Mouse (Mus musculus): ENCODE data around the gene Gngt2. TPM values are rescaled to one million over a fixed set of nuclear protein-coding genes. Genes with fewer than 3 reads are reported as not detected.
A peak's percentile ranks its signal among the peaks of the same experiment; 100 is the strongest.

Gene Gngt2
- total and polyA plus RNA-seq, 2 experiments from 2014 or later, result 26.8 to 38.7 TPM

GRCm38 (mm10) chr11:95836433-95836832 lies 583 bp upstream of the Gngt2 start:
- Histone ChIP-seq H3K9me3 (replicated peaks; ENCODE audit: control insufficient read depth, low read length) (no peaks in the 10 kb centered on the region), H3K9ac (replicated peaks; ENCODE audit: low read depth, low read length) (no peak overlapping the region), H3K4me2 (ENCODE audit: low read depth, low read length) (peak overlapping the region; percentile 42; the same call in 1 of the 2 replicates), H3K27me3 (ENCODE audit: control insufficient read depth, insufficient read depth, low read length) (peaks cover 17% of the 10 kb centered on the region), H3K4me1 (ENCODE audit: control insufficient read depth, insufficient read depth) (peaks cover 44% of the 10 kb centered on the region), H3K36me3 (replicated peaks; ENCODE audit: control insufficient read depth, insufficient read depth, low read length) (peaks cover 14% of the 10 kb centered on the region), H3K4me3 (ENCODE audit: low read depth, low read length) (no peak overlapping the region), H3K27ac (ENCODE audit: low read depth) (peak overlapping the region; percentile 70)
- DNase-seq (ENCODE audit: low spot score) (no peak), ATAC-seq (ENCODE audit: insufficient read depth, low read depth) (no peak)
- WGBS, result 41% methylated on average over 6 of the region's 6 CpGs
- TF ChIP-seq EP300 (IDR thresholded peaks at IDR 0.05; ENCODE audit: low read depth), result no peak
- TF ChIP-seq CTCF (IDR thresholded peaks at IDR 0.05; ENCODE audit: low read depth), result no peak

DNA sequence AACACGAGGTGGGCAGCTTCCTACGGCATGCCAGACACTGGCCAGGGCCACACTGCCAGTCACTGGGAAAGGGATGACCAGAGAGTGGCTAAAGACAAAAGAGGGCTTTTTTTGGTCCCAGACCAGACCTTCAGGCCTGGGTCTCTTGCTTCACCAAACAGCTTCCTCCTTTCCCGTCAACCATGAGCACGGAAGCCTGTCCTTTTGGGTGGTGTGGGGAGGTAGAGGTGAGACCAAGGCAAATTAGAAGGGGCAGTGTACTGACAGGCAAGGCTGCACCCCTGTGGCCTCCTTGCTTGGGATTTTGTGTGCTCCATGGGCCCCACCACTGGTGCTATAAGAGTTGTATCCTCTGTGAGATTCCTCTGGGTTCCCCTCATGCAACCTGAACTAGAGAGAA lies 1.6 kb downstream of the Gngt2 start:
- Histone ChIP-seq H3K27me3 (ENCODE audit: control insufficient read depth, insufficient read depth, low read length) (peaks cover 1% of the 10 kb centered on the region; the same call in 1 of the 2 replicates), H3K27ac (ENCODE audit: low read depth) (0 out of 2 replicates have a peak overlapping the region, but pooled peaks have one; percentile 25), H3K4me2 (ENCODE audit: low read depth, low read length) (peak overlapping the region; percentile 58), H3K9ac (replicated peaks; ENCODE audit: low read depth, low read length) (no peak overlapping the region), H3K4me3 (ENCODE audit: low read depth, low read length) (peak overlapping the region; percentile 15; the same call in 1 of the 2 replicates), H3K36me3 (replicated peaks; ENCODE audit: control insufficient read depth, insufficient read depth, low read length) (no peaks in the 10 kb centered on the region), H3K4me1 (ENCODE audit: control insufficient read depth, insufficient read depth) (peaks cover 48% of the 10 kb centered on the region), H3K9me3 (replicated peaks; ENCODE audit: control insufficient read depth, low read length) (no peaks in the 10 kb centered on the region)
- DNase-seq (ENCODE audit: low spot score) (no peak), ATAC-seq (ENCODE audit: insufficient read depth, low read depth) (no peak)
- WGBS, result 67% methylated on average over 4 of the region's 4 CpGs
- TF ChIP-seq CTCF (IDR thresholded peaks at IDR 0.05; ENCODE audit: low read depth) (no peak), EP300 (IDR thresholded peaks at IDR 0.05; ENCODE audit: low read depth) (no peak)

DNA sequence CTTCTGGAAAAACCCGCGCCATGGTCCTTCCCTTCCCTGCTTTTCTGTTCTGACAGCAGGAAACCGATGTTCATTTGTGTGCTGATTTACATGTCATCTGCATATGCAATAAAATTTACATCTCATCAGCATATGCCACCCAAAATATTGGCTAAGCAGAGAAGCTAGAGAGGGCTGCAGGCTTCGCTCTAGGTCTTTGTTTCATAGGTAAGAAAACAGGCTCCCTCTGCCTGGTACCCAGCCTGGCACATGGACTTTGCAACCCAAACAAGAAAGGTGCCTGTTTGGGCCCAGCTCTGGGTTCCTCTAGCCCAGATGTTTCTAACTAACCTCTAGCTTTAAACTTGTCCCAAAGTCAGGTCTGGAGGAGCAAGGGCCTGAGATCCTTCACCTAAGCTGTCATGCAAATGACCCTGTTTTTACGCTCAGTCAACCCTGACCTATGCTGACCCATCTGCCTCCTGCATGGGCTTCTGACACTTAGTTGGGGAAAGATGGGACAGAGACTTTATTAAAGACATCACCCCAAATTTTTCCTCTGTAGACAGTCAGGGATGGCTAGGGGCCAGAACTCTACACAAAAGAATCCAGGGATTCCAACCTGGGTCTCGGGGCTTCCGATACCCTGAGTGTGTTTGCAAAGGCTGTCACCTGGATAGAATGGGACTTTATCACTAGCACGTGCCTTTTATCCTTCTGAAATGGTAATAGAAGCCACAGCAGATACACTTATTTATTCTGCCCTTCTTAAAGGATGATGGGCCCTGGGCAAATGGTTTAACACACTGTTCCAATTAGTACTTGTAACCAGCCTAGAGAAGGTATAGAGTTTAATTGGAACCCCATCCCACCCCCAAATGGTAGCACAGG lies 2.2 kb downstream of the Gngt2 start:
- Histone ChIP-seq H3K4me2 (ENCODE audit: low read depth, low read length) (peak overlapping the region; percentile 58), H3K36me3 (replicated peaks; ENCODE audit: control insufficient read depth, insufficient read depth, low read length) (no peaks in the 10 kb centered on the region), H3K4me1 (ENCODE audit: control insufficient read depth, insufficient read depth) (peaks cover 44% of the 10 kb centered on the region), H3K27ac (ENCODE audit: low read depth) (no peak overlapping the region), H3K9me3 (replicated peaks; ENCODE audit: control insufficient read depth, low read length) (no peaks in the 10 kb centered on the region), H3K27me3 (ENCODE audit: control insufficient read depth, insufficient read depth, low read length) (no peaks in the 10 kb centered on the region), H3K9ac (replicated peaks; ENCODE audit: low read depth, low read length) (no peak overlapping the region), H3K4me3 (ENCODE audit: low read depth, low read length) (peak overlapping the region; percentile 15; the same call in 1 of the 2 replicates)
- 69% methylated on average over 8 of the region's 8 CpGs for WGBS
- TF ChIP-seq CTCF (IDR thresholded peaks at IDR 0.05; ENCODE audit: low read depth) (no peak), EP300 (IDR thresholded peaks at IDR 0.05; ENCODE audit: low read depth) (no peak)
- DNase-seq (ENCODE audit: low spot score) (no peak), ATAC-seq (ENCODE audit: insufficient read depth, low read depth) (no peak)

DNA sequence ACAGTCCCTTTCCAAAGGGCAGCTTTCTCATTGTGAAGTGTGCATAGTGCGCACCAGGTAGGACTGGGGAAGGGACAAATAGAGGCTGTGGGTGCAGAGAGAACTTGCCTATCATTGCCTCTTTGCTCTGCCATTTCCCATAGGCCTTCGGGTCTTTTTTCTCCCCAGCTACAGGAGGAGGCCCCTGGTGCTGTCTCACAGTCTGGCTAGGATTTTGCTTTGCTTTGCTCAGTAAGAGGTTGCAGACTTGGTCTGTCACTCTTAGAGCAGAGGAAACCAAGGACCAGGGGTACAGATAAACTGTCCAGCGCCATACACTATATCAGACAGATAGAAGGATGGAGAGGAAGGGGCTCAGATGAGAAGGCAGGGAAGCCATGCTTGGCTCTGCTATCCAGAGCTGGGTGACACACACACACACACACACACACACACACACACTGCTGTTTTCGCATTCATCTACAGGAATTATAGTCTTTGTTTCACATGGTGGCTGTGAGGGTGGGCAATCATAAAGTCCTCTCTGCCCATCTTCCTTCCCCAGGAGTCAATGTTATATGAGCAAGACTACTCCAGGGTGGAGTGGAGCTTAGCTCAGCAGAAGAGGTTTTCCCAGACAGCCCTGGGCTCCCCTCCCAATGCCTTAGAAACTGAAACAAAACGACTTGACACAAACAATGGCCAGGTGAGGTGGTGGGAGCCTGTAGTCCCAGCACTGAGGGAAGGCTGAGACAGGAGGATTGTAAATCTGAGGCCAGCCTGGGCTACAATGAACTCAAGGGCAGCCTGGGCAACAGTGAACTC lies 3.9 kb downstream of the Gngt2 start:
- WGBS, result 52% methylated on average over 5 of the region's 5 CpGs
- TF ChIP-seq EP300 (IDR thresholded peaks at IDR 0.05; ENCODE audit: low read depth), result no peak
- no peak for TF ChIP-seq CTCF (IDR thresholded peaks at IDR 0.05; ENCODE audit: low read depth)
- Histone ChIP-seq H3K9me3 (replicated peaks; ENCODE audit: control insufficient read depth, low read length) (no peaks in the 10 kb centered on the region), H3K4me1 (ENCODE audit: control insufficient read depth, insufficient read depth) (peaks cover 27% of the 10 kb centered on the region), H3K36me3 (replicated peaks; ENCODE audit: control insufficient read depth, insufficient read depth, low read length) (no peaks in the 10 kb centered on the region), H3K4me2 (ENCODE audit: low read depth, low read length) (peak overlapping the region; percentile 58), H3K27me3 (ENCODE audit: control insufficient read depth, insufficient read depth, low read length) (no peaks in the 10 kb centered on the region), H3K4me3 (ENCODE audit: low read depth, low read length) (peak overlapping the region; percentile 56), H3K9ac (replicated peaks; ENCODE audit: low read depth, low read length) (peak overlapping the region; percentile 72), H3K27ac (ENCODE audit: low read depth) (peak overlapping the region; percentile 90)
- DNase-seq (ENCODE audit: low spot score) (no peak), ATAC-seq (ENCODE audit: insufficient read depth, low read depth) (no peak)

- no peaks in the 10 kb centered on the region for H3K9me3 ChIP-seq (replicated peaks; ENCODE audit: control insufficient read depth, low read length)
- H3K27me3 ChIP-seq (ENCODE audit: control insufficient read depth, insufficient read depth, low read length), result no peaks in the 10 kb centered on the region
- H3K4me1 ChIP-seq (ENCODE audit: control insufficient read depth, insufficient read depth), result peaks cover 21% of the 10 kb centered on the region
- H3K36me3 ChIP-seq (replicated peaks; ENCODE audit: control insufficient read depth, insufficient read depth, low read length), result no peaks in the 10 kb centered on the region
- H3K9ac ChIP-seq (replicated peaks; ENCODE audit: low read depth, low read length), result peak overlapping the region; percentile 72
- DNase-seq (ENCODE audit: low spot score) (no peak), ATAC-seq (ENCODE audit: insufficient read depth, low read depth) (no peak)
- H3K4me2 ChIP-seq (ENCODE audit: low read depth, low read length), result peak overlapping the region; percentile 58
- H3K27ac ChIP-seq (ENCODE audit: low read depth), result peak overlapping the region; percentile 90
- no peak for TF ChIP-seq CTCF (IDR thresholded peaks at IDR 0.05; ENCODE audit: low read depth)
- TF ChIP-seq EP300 (IDR thresholded peaks at IDR 0.05; ENCODE audit: low read depth), result no peak
- WGBS, result 46% methylated on average over 10 of the region's 10 CpGs
- H3K4me3 ChIP-seq (ENCODE audit: low read depth, low read length), result peak overlapping the region; percentile 56
Observed at GRCm38 (mm10) chr11:95841498-95841830, 4.4 kb downstream of the Gngt2 start.

Data from heart, postnatal 0 days (tissue).